Mouse (Mus musculus) right cerebral cortex, postnatal 25 days (tissue): ENCODE data around the gene Zfp821.
"Not testable (repeated sequence)": the region's sequence is repeated elsewhere in the genome, so short reads cannot be mapped to it uniquely, and the experiment has no call there.

ENCODE experiments used
- DNase-seq: peaks from one replicate; pipeline ENCODE4 v3.0.0; 2022

The Zfp821 gene

GRCm38 (mm10) chr8:109725106-109725505 is 19.8 kb downstream of the Zfp821 start:
- DNase-seq: no peak

- DNase-seq: no peak
These were observed 25.7 kb downstream of the Zfp821 start for GRCm38 (mm10) chr8:109731012-109731411.

DNA sequence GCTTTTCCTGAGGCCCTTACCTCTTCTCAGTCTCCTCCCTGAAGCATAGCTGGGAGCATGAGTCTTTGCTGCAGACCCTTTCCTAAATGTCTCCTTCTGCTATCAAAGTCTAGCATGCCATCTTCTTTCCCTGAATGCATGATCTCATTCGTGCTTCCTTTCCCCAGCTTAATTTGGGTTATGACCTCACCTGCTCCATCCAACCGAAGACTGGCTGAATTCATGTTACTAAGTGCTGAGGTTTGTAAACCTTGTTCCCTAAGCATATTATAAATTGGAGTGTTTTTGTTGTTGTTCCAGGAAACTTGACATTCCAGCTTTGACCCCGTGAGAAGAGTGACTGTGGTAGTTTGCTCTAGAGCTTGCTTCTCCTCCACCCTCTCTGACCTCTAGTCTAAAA is 28.7 kb downstream of the Zfp821 start:
- DNase-seq: no peak

GRCm38 (mm10) chr8:109736819-109737218 is 31.5 kb downstream of the Zfp821 start:
- DNase-seq: no peak

GRCm38 (mm10) chr8:109737237-109738048 is 32.1 kb downstream of the Zfp821 start, which contains the start of gene Atxn1l:
Gene Atxn1l (minus strand): TSS chr8:109737739.
- DNase-seq: peak; percentile 83

GRCm38 (mm10) chr8:109738049-109738380 is 32.7 kb downstream of the Zfp821 start:
- DNase-seq: no peak

- DNase-seq: no peak
These were observed 42.3 kb downstream of the Zfp821 start for GRCm38 (mm10) chr8:109747468-109748199.

DNA sequence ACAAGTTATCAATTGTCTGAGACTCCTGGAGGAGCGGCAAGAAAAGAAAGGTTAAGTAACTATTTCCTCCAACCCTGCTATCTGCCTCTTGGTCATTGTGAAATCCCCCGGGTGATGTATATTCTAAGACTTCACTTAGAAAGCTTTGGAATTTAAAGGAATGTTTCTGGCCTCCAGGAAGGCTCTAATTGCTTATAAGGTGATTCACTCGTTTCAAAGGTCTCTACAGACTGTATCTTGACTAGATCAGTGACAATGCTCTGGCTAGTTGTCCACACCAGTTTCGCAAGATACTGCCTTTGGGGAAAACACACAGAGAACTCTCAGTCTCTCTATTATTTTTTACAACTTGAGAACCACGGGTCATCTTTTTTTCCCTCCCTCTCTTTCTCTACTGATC is 44.9 kb downstream of the Zfp821 start:
- DNase-seq: no peak

DNA sequence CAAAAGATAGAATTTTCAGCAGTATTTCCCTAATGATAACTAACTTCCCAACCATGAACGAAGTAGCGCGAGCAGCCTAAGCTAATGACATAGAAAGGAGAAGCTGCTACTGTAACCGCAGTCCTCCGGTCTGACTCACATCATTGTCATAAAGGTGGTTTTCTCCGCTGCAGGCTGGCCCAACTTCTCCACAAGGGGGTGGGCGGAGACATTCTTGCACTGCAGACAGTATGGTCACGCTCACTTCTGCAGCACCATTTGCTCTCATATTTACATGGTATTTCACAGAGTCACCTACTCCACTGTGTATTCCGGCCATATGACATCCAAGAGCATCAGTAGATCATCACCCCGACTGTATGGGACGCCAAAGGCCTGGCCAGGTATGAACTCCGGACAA is 45.4 kb downstream of the Zfp821 start:
- DNase-seq: no peak

DNA sequence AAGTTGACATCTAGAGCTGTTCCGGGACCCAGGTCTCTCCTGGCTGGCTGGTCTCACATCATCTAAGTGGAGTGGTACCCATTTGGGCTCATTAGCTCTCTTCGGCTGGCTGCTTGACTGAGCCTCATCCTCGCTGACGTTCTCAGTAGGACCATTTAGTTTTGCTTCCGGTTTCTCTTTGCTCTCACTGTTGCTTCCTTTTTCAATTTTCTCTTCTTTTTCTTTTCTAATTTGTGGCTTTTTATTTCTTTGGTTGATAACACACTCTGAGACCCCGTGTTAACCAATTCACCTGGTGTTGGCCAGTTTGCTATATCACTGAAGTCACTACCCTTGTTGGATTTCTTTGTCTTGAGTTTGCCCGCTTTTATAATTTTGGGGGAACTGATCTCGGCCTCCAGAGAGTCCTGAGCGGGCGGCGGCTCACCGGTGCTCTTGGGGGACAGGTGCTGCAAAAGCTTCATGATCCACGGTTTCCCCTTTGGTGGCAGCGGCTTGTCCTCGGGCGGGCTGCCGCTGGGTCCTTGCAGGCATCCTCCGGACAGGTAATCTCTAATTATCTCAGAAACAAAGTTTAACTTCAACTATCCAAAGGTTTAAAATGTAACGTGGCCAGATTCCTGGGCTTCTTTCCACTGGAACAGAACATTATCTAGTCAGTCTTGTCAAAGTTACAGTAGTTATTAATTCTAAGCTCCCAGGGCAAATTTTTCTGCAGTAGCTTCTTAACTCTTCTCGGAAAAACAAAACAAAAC is 46.6 kb downstream of the Zfp821 start:
- no peak for DNase-seq

DNA sequence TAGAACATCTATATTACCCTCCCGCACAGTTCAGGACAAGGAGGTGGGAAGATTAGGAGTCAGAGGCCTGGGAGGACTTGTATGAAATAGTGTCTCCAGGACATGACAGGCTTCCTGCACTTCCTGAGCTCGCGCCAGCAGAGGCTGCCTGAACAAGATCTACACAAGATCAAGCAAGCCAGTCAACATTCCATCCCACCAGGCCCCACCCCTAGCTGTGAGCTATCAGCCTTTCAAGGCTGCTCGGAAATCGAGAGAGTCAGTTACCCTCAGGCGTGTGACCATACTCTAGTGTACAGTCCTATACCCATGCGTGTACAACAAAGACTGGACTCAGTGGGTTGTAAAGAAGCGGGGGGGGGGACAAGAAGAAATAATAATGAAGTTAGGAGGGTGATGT is 49.4 kb downstream of the Zfp821 start:
- DNase-seq: no peak

- not testable (repeated sequence) for DNase-seq
These were observed 50.2 kb downstream of the Zfp821 start for GRCm38 (mm10) chr8:109755554-109755953.

GRCm38 (mm10) chr8:109756849-109757248 is 51.5 kb downstream of the Zfp821 start:
- DNase-seq: no peak

- no peak for DNase-seq
These were observed 54.1 kb downstream of the Zfp821 start for GRCm38 (mm10) chr8:109759426-109759825.

GRCm38 (mm10) chr8:109760221-109760620 is 54.9 kb downstream of the Zfp821 start:
- DNase-seq: no peak

- DNase-seq: no peak
These were observed 58.7 kb downstream of the Zfp821 start for GRCm38 (mm10) chr8:109764031-109764430.

GRCm38 (mm10) chr8:109766081-109766480 is 60.7 kb downstream of the Zfp821 start:
- no peak for DNase-seq

GRCm38 (mm10) chr8:109773154-109773553 is 67.8 kb downstream of the Zfp821 start:
- no peak for DNase-seq
